Mouse (Mus musculus): ENCODE measurements around the gene Tmprss2. TPM values are rescaled to one million over a fixed set of nuclear protein-coding genes. Genes with fewer than 3 reads are reported as not detected.

Tmprss2 gene
- polyA plus RNA-seq, 1 experiment from 2014 or later = 0.22 TPM

- Histone ChIP-seq H3K4me1 (replicated peaks; ENCODE audit: control insufficient read depth, insufficient read depth, low read length) (peaks cover 19% of the 10 kb centered on the region), H3K4me3 (replicated peaks; ENCODE audit: low read length) (no peak overlapping the region), H3K9ac (replicated peaks; ENCODE audit: low read depth, low read length) (no peak overlapping the region), H3K36me3 (ENCODE audit: control insufficient read depth, insufficient read depth) (no peaks in the 10 kb centered on the region), H3K4me2 (ENCODE audit: low read length) (no peak overlapping the region), H3K27ac (ENCODE audit: low read length) (peak overlapping the region; percentile 44), H3K27me3 (replicated peaks; ENCODE audit: control insufficient read depth, insufficient read depth, low read length) (no peaks in the 10 kb centered on the region), H3K9me3 (ENCODE audit: control insufficient read depth, low read length) (no peaks in the 10 kb centered on the region)
- ATAC-seq = peak; percentile 87
- WGBS = 1% methylated on average over 3 of the region's 3 CpGs
Observed at GRCm38 (mm10) chr16:97535808-97536413, 75.1 kb downstream of the Tmprss2 start.

- H3K4me2 ChIP-seq (ENCODE audit: low read length) = 0 out of 2 replicates have a peak overlapping the region, but pooled peaks have one; percentile 7
- 39% methylated on average over 5 of the region's 5 CpGs for WGBS
- peaks cover 19% of the 10 kb centered on the region for H3K4me1 ChIP-seq (replicated peaks; ENCODE audit: control insufficient read depth, insufficient read depth, low read length)
- no peak overlapping the region for H3K9ac ChIP-seq (replicated peaks; ENCODE audit: low read depth, low read length)
- no peak overlapping the region for H3K4me3 ChIP-seq (replicated peaks; ENCODE audit: low read length)
- H3K9me3 ChIP-seq (ENCODE audit: control insufficient read depth, low read length) = no peaks in the 10 kb centered on the region
- ATAC-seq = peak; percentile 52
- H3K36me3 ChIP-seq (ENCODE audit: control insufficient read depth, insufficient read depth) = no peaks in the 10 kb centered on the region
- H3K27ac ChIP-seq (ENCODE audit: low read length) = peak overlapping the region; percentile 4; the same call in 1 of the 2 replicates
- no peaks in the 10 kb centered on the region for H3K27me3 ChIP-seq (replicated peaks; ENCODE audit: control insufficient read depth, insufficient read depth, low read length)
Observed at GRCm38 (mm10) chr16:97534876-97535461, 76.0 kb downstream of the Tmprss2 start.

GRCm38 (mm10) chr16:97534448-97534847 lies 76.5 kb downstream of the Tmprss2 start:
- Histone ChIP-seq H3K4me1 (replicated peaks; ENCODE audit: control insufficient read depth, insufficient read depth, low read length) (peaks cover 19% of the 10 kb centered on the region), H3K27ac (ENCODE audit: low read length) (no peak overlapping the region), H3K4me3 (replicated peaks; ENCODE audit: low read length) (no peak overlapping the region), H3K27me3 (replicated peaks; ENCODE audit: control insufficient read depth, insufficient read depth, low read length) (no peaks in the 10 kb centered on the region), H3K9me3 (ENCODE audit: control insufficient read depth, low read length) (no peaks in the 10 kb centered on the region), H3K36me3 (ENCODE audit: control insufficient read depth, insufficient read depth) (no peaks in the 10 kb centered on the region), H3K9ac (replicated peaks; ENCODE audit: low read depth, low read length) (no peak overlapping the region), H3K4me2 (ENCODE audit: low read length) (no peak overlapping the region)
- ATAC-seq = peak; percentile 11; the same call in 1 of the 2 replicates
- WGBS = 38% methylated on average over 1 of the region's 1 CpGs

GRCm38 (mm10) chr16:97533751-97534150 lies 77.2 kb downstream of the Tmprss2 start:
- Histone ChIP-seq H3K9ac (replicated peaks; ENCODE audit: low read depth, low read length) (no peak overlapping the region), H3K27me3 (replicated peaks; ENCODE audit: control insufficient read depth, insufficient read depth, low read length) (no peaks in the 10 kb centered on the region), H3K4me1 (replicated peaks; ENCODE audit: control insufficient read depth, insufficient read depth, low read length) (peaks cover 19% of the 10 kb centered on the region), H3K4me3 (replicated peaks; ENCODE audit: low read length) (no peak overlapping the region), H3K27ac (ENCODE audit: low read length) (no peak overlapping the region), H3K9me3 (ENCODE audit: control insufficient read depth, low read length) (no peaks in the 10 kb centered on the region), H3K36me3 (ENCODE audit: control insufficient read depth, insufficient read depth) (no peaks in the 10 kb centered on the region), H3K4me2 (ENCODE audit: low read length) (no peak overlapping the region)
- ATAC-seq = no peak
- 90% methylated on average over 5 of the region's 5 CpGs for WGBS

GRCm38 (mm10) chr16:97533126-97533525 lies 77.9 kb downstream of the Tmprss2 start:
- no peak for ATAC-seq
- Histone ChIP-seq H3K9ac (replicated peaks; ENCODE audit: low read depth, low read length) (no peak overlapping the region), H3K27me3 (replicated peaks; ENCODE audit: control insufficient read depth, insufficient read depth, low read length) (no peaks in the 10 kb centered on the region), H3K27ac (ENCODE audit: low read length) (no peak overlapping the region), H3K4me3 (replicated peaks; ENCODE audit: low read length) (no peak overlapping the region), H3K4me1 (replicated peaks; ENCODE audit: control insufficient read depth, insufficient read depth, low read length) (peaks cover 19% of the 10 kb centered on the region), H3K4me2 (ENCODE audit: low read length) (no peak overlapping the region), H3K9me3 (ENCODE audit: control insufficient read depth, low read length) (no peaks in the 10 kb centered on the region), H3K36me3 (ENCODE audit: control insufficient read depth, insufficient read depth) (no peaks in the 10 kb centered on the region)
- WGBS = 97% methylated on average over 1 of the region's 1 CpGs

GRCm38 (mm10) chr16:97529241-97529640 lies 81.8 kb downstream of the Tmprss2 start:
- Histone ChIP-seq H3K36me3 (ENCODE audit: control insufficient read depth, insufficient read depth) (no peaks in the 10 kb centered on the region), H3K4me3 (replicated peaks; ENCODE audit: low read length) (no peak overlapping the region), H3K9ac (replicated peaks; ENCODE audit: low read depth, low read length) (no peak overlapping the region), H3K4me1 (replicated peaks; ENCODE audit: control insufficient read depth, insufficient read depth, low read length) (no peaks in the 10 kb centered on the region), H3K4me2 (ENCODE audit: low read length) (no peak overlapping the region), H3K27ac (ENCODE audit: low read length) (no peak overlapping the region), H3K27me3 (replicated peaks; ENCODE audit: control insufficient read depth, insufficient read depth, low read length) (no peaks in the 10 kb centered on the region), H3K9me3 (ENCODE audit: control insufficient read depth, low read length) (no peaks in the 10 kb centered on the region)
- WGBS = 89% methylated on average over 2 of the region's 2 CpGs
- ATAC-seq = no peak

GRCm38 (mm10) chr16:97523024-97523423 lies 88.0 kb downstream of the Tmprss2 start:
- 17% methylated on average over 1 of the region's 1 CpGs for WGBS
- Histone ChIP-seq H3K27me3 (replicated peaks; ENCODE audit: control insufficient read depth, insufficient read depth, low read length) (no peaks in the 10 kb centered on the region), H3K4me1 (replicated peaks; ENCODE audit: control insufficient read depth, insufficient read depth, low read length) (no peaks in the 10 kb centered on the region), H3K4me2 (ENCODE audit: low read length) (no peak overlapping the region), H3K4me3 (replicated peaks; ENCODE audit: low read length) (no peak overlapping the region), H3K27ac (ENCODE audit: low read length) (no peak overlapping the region), H3K9me3 (ENCODE audit: control insufficient read depth, low read length) (no peaks in the 10 kb centered on the region), H3K9ac (replicated peaks; ENCODE audit: low read depth, low read length) (no peak overlapping the region), H3K36me3 (ENCODE audit: control insufficient read depth, insufficient read depth) (no peaks in the 10 kb centered on the region)
- 0 out of 2 replicates have a peak, but pooled peaks have one; percentile 31 for ATAC-seq

GRCm38 (mm10) chr16:97521983-97522382 lies 89.0 kb downstream of the Tmprss2 start:
- WGBS = 81% methylated on average over 6 of the region's 6 CpGs
- H3K4me2 ChIP-seq (ENCODE audit: low read length) = no peak overlapping the region

GRCm38 (mm10) chr16:97516341-97516740 lies 94.7 kb downstream of the Tmprss2 start:
- no peaks in the 10 kb centered on the region for H3K9me3 ChIP-seq (ENCODE audit: control insufficient read depth, low read length)
- WGBS = 79% methylated on average over 3 of the region's 3 CpGs
- no peak overlapping the region for H3K27ac ChIP-seq (ENCODE audit: low read length)
- H3K4me1 ChIP-seq (replicated peaks; ENCODE audit: control insufficient read depth, insufficient read depth, low read length) = no peaks in the 10 kb centered on the region
- no peak overlapping the region for H3K9ac ChIP-seq (replicated peaks; ENCODE audit: low read depth, low read length)
- no peaks in the 10 kb centered on the region for H3K36me3 ChIP-seq (ENCODE audit: control insufficient read depth, insufficient read depth)
- H3K27me3 ChIP-seq (replicated peaks; ENCODE audit: control insufficient read depth, insufficient read depth, low read length) = no peaks in the 10 kb centered on the region
- H3K4me2 ChIP-seq (ENCODE audit: low read length) = no peak overlapping the region
- no peak overlapping the region for H3K4me3 ChIP-seq (replicated peaks; ENCODE audit: low read length)
- ATAC-seq = no peak

More at GRCm38 (mm10) chr16:97521983-97522382, 89.0 kb downstream of the Tmprss2 start:
- Histone ChIP-seq H3K36me3 (ENCODE audit: control insufficient read depth, insufficient read depth) (no peaks in the 10 kb centered on the region), H3K9me3 (ENCODE audit: control insufficient read depth, low read length) (no peaks in the 10 kb centered on the region), H3K4me3 (replicated peaks; ENCODE audit: low read length) (no peak overlapping the region), H3K9ac (replicated peaks; ENCODE audit: low read depth, low read length) (no peak overlapping the region), H3K4me1 (replicated peaks; ENCODE audit: control insufficient read depth, insufficient read depth, low read length) (no peaks in the 10 kb centered on the region), H3K27ac (ENCODE audit: low read length) (no peak overlapping the region), H3K27me3 (replicated peaks; ENCODE audit: control insufficient read depth, insufficient read depth, low read length) (no peaks in the 10 kb centered on the region)
- no peak for ATAC-seq
